Mouse (Mus musculus) limb, embryonic 13.5 days (tissue): ENCODE results near the gene Taf12. TPM values are rescaled to one million over a fixed set of nuclear protein-coding genes. Genes with fewer than 3 reads are reported as not detected.
A peak's percentile ranks its signal among the peaks of the same experiment; 100 is the strongest.

Experiments
- ATAC-seq: fragments of 200-750 bp; cut with Nextera tagmentation; 2 replicates; pipeline ENCODE4 v1.8.0; 2017; ENCODE audit warnings: low read depth, moderate number of reproducible peaks, moderate TSS enrichment; ENCODE audit not compliant: low FRiP score
- H3K27ac ChIP-seq: fragments of 300-500 bp; sonication (generic); 2 replicates; pipeline ENCODE4 v1.5.1; 2015; ENCODE audit warnings: inconsistent platforms, mild to moderate bottlenecking, moderate library complexity
- H3K27me3 ChIP-seq: fragments of 300-500 bp; sonication (generic); 2 replicates; pipeline ENCODE4 v1.6.1; 2015; ENCODE audit warnings: mild to moderate bottlenecking, inconsistent platforms
- H3K36me3 ChIP-seq: fragments of 300-500 bp; sonication (generic); 2 replicates; pipeline ENCODE4 v1.6.1; 2015; ENCODE audit warnings: inconsistent platforms, mild to moderate bottlenecking, moderate library complexity
- H3K4me1 ChIP-seq: fragments of 300-500 bp; sonication (generic); 2 replicates; pipeline ENCODE4 v1.6.1; 2015; ENCODE audit warnings: inconsistent platforms
- H3K4me2 ChIP-seq: fragments of 300-500 bp; sonication (generic); replicated peaks from 2 replicates; pipeline ENCODE4 v1.6.1; 2015; ENCODE audit warnings: inconsistent platforms, mild to moderate bottlenecking, moderate library complexity
- H3K4me3 ChIP-seq: fragments of 300-500 bp; sonication (generic); 2 replicates; pipeline ENCODE4 v1.5.1; 2015; ENCODE audit warnings: moderate library complexity, mild to moderate bottlenecking, inconsistent platforms
- H3K9ac ChIP-seq: fragments of 300-500 bp; sonication (generic); 2 replicates; pipeline ENCODE4 v1.6.1; 2015; ENCODE audit warnings: mild to moderate bottlenecking, inconsistent platforms
- H3K9me3 ChIP-seq: fragments of 300-500 bp; sonication (generic); 2 replicates; pipeline ENCODE4 v1.6.1; 2016; ENCODE audit warnings: inconsistent platforms
- WGBS: fragments of 180-500 bp; shearing (Covaris S2); methylation state at CpG from one replicate; pipeline ENCODE4 v1.1.7; 2015; 5-methylcytosine and 5-hydroxymethylcytosine counted together
- polyA plus RNA-seq: library from polyadenylated mRNA; unstranded; fragments of >200 nt; fragmentation: Nextera tagmentation; extraction: Ambion mirVana; gene quantifications from 2 replicates; pipeline ENCODE4 v1.2.1, GENCODE M21; 2015

Taf12 gene
- polyA plus RNA-seq, 1 experiment from 2014 or later, result 55.6 TPM

DNA sequence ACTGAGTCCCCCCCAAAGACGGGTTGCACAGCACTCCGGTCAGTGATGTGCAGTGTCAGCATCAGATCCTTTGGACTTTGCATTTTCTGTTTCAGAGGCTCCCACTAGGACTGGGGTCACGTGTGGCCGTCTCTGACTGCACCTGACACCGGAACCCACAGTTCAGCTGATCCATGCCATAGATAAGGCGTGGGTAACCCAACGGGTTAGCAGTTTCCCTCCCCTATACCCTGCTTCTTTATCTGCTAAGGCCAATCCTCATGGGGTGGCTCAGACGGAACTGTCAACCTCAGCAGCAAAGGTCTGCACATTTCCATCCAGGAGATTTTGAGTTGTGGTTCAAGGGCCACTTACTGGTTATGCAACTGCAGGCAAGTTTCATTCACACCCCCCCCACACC is 31.1 kb downstream of the Taf12 start:
- Histone ChIP-seq H3K9ac (no peak overlapping the region), H3K4me3 (no peak overlapping the region), H3K36me3 (peaks cover 7% of the 10 kb centered on the region), H3K9me3 (no peaks in the 10 kb centered on the region), H3K27ac (no peak overlapping the region), H3K4me1 (peaks cover 19% of the 10 kb centered on the region), H3K27me3 (no peaks in the 10 kb centered on the region), H3K4me2 (no peak overlapping the region)
- WGBS, result 83% methylated on average over 8 of the region's 8 CpGs
- no peak for ATAC-seq

DNA sequence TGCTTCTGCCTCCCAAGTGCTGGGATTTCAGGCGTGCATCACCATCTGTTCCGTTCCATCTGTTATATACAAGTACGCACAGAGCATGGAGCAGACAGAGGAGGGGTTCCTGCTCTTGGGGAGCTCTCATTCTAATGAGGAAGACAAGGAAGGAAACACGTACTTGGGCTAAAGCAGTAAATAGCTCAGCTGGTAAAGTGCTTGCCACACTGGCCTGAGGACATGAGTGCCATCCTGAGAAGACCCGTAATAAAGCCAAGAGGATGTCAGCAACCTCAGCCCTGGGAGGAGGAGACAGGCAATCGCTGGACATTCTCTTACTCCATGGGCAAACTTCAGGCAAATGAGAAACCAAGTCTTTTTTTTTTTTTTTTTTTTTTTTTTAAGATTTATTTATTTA is 31.8 kb downstream of the Taf12 start:
- 73% methylated on average over 6 of the region's 6 CpGs for WGBS
- H3K9ac ChIP-seq, result 0 out of 2 replicates have a peak overlapping the region, but pooled peaks have one; percentile 19
- no peak overlapping the region for H3K4me2 ChIP-seq
- no peaks in the 10 kb centered on the region for H3K9me3 ChIP-seq
- no peak overlapping the region for H3K27ac ChIP-seq
- no peak overlapping the region for H3K4me3 ChIP-seq
- peaks cover 14% of the 10 kb centered on the region for H3K36me3 ChIP-seq
- H3K4me1 ChIP-seq, result peaks cover 23% of the 10 kb centered on the region
- ATAC-seq, result no peak
- no peaks in the 10 kb centered on the region for H3K27me3 ChIP-seq

DNA sequence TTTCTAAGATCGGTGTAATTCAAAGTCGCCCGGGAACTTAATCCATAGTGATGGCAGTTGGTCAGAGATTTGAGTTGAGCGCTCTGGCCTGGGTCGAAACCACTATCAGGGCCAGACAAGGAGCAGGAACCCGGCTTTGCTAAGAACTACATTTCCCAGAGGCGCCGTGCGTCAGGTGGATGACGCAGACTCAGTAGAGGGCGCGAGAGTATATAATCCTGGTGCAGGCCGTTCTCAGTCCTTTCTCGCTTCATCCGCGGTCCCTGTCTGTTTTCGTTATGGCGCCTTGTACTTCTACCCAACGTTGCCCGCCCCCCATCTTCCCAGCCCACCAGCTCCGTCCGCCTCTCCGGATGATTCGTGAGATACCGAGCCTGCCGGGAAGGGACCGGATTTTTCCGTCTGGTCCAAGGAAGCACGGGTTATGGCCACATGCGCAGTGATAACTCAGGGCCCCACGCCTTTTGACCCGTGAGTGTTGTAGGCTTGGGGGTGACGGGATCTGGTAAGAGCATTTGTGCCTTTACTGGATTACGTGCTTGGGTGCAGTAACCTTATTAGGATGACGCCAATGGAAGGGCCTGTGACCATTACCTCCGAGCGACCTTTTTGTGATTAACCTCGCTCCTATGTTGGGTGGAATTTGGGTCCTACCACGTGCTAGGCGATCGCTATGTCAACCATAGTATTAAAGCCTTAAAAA is 34.4 kb downstream of the Taf12 start:
- H3K27ac ChIP-seq, result peak overlapping the region; percentile 94
- H3K4me1 ChIP-seq, result peaks cover 15% of the 10 kb centered on the region
- H3K9me3 ChIP-seq, result no peaks in the 10 kb centered on the region
- peaks cover 38% of the 10 kb centered on the region for H3K36me3 ChIP-seq
- WGBS, result 1% methylated on average over 41 of the region's 41 CpGs
- ATAC-seq, result peak; percentile 90
- peak overlapping the region; percentile 82 for H3K4me3 ChIP-seq
- peak overlapping the region; percentile 94 for H3K9ac ChIP-seq
- H3K27me3 ChIP-seq, result no peaks in the 10 kb centered on the region
- peak overlapping the region; percentile 93 for H3K4me2 ChIP-seq

GRCm38 (mm10) chr4:132309140-132309848 is 35.1 kb downstream of the Taf12 start:
- WGBS, result under 1% methylated on average over 15 of the region's 15 CpGs
- H3K9ac ChIP-seq, result peak overlapping the region; percentile 94
- no peak for ATAC-seq
- peaks cover 15% of the 10 kb centered on the region for H3K4me1 ChIP-seq
- peak overlapping the region; percentile 94 for H3K27ac ChIP-seq
- no peaks in the 10 kb centered on the region for H3K9me3 ChIP-seq
- no peaks in the 10 kb centered on the region for H3K27me3 ChIP-seq
- peaks cover 45% of the 10 kb centered on the region for H3K36me3 ChIP-seq
- H3K4me3 ChIP-seq, result peak overlapping the region; percentile 82
- peak overlapping the region; percentile 93 for H3K4me2 ChIP-seq

- no peaks in the 10 kb centered on the region for H3K27me3 ChIP-seq
- H3K9me3 ChIP-seq, result no peaks in the 10 kb centered on the region
- peaks cover 50% of the 10 kb centered on the region for H3K36me3 ChIP-seq
- peak; percentile 51; the same call in 1 of the 2 replicates for ATAC-seq
- peak overlapping the region; percentile 94 for H3K9ac ChIP-seq
- H3K4me3 ChIP-seq, result peak overlapping the region; percentile 82
- peak overlapping the region; percentile 93 for H3K4me2 ChIP-seq
- H3K4me1 ChIP-seq, result peaks cover 15% of the 10 kb centered on the region
- H3K27ac ChIP-seq, result peak overlapping the region; percentile 94
- WGBS, result 24% methylated on average over 10 of the region's 10 CpGs
These were observed 35.8 kb downstream of the Taf12 start for GRCm38 (mm10) chr4:132309849-132310472.

DNA sequence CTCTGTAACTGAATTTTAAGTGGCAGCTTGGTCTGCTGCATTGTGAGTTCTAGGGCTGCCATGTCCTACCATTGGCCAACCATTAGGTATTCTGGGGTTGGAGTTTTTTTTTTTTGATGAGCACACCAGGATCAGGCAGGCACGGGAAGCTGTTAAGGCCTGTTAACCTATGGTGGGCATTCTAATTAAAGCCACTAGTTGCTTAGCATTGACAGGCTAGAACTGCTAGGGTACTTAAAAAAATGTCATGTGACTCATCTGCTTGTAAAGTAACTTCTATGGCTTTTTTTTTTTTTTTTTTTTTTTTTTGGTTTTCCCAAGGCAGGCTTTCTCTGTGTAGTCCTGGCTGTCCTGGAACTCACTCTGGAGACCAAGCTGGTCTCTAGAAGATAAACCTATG is 37.0 kb downstream of the Taf12 start:
- no peak for ATAC-seq
- H3K4me2 ChIP-seq, result no peak overlapping the region
- no peaks in the 10 kb centered on the region for H3K9me3 ChIP-seq
- no peak overlapping the region for H3K4me3 ChIP-seq
- H3K27ac ChIP-seq, result no peak overlapping the region
- H3K36me3 ChIP-seq, result peaks cover 59% of the 10 kb centered on the region
- no peak overlapping the region for H3K9ac ChIP-seq
- 17% methylated on average over 1 of the region's 1 CpGs for WGBS
- H3K4me1 ChIP-seq, result peaks cover 15% of the 10 kb centered on the region
- no peaks in the 10 kb centered on the region for H3K27me3 ChIP-seq

DNA sequence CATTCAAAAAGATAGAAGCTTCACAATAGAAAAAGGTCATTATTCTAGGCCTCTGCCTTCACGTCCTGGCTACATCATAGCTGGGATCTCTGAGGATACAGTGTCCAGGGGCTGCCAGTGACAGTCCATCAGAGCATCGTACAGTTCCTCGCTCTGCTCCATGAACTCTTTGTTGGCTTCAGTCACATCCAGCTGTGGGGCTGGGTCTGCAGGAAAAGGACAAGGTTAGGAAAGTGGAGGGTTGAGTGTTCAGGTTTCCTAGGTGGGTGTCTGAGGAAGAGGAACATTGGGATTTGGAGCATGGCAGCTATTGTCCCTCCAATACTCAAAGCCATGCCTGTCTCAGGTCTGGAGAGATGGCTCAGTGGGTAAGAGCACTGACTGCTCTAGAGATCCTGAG is 37.6 kb downstream of the Taf12 start:
- no peak overlapping the region for H3K27ac ChIP-seq
- H3K4me2 ChIP-seq, result no peak overlapping the region
- no peaks in the 10 kb centered on the region for H3K9me3 ChIP-seq
- H3K4me3 ChIP-seq, result no peak overlapping the region
- no peak overlapping the region for H3K9ac ChIP-seq
- ATAC-seq, result no peak
- H3K36me3 ChIP-seq, result peaks cover 65% of the 10 kb centered on the region
- WGBS, result 48% methylated on average over 3 of the region's 3 CpGs
- H3K27me3 ChIP-seq, result no peaks in the 10 kb centered on the region
- H3K4me1 ChIP-seq, result peaks cover 15% of the 10 kb centered on the region

DNA sequence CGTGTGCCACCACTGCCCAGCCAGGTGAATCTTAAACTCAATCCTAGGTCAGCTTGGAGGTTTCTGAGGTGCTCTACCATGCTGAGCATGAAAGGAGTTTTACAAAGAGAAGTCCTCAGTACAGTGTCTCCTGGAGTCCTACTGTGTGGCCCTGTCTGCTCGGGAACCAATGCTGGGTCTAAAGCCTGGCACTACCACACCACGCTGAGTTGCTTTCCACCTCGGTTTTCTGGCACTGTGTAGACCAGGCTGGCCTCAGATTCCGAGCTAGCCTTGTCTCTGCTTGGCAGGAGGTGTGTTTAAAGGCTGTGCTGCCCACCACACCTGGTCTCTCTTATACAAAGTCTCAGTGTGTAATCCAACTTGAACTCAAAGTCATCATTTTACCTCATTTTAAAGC is 38.5 kb downstream of the Taf12 start:
- ATAC-seq, result no peak
- Histone ChIP-seq H3K4me3 (no peak overlapping the region), H3K36me3 (peaks cover 72% of the 10 kb centered on the region), H3K9ac (no peak overlapping the region), H3K4me1 (peaks cover 15% of the 10 kb centered on the region), H3K27ac (no peak overlapping the region), H3K27me3 (no peaks in the 10 kb centered on the region), H3K4me2 (no peak overlapping the region), H3K9me3 (no peaks in the 10 kb centered on the region)
- 83% methylated on average over 5 of the region's 5 CpGs for WGBS

GRCm38 (mm10) chr4:132315711-132316110 is 41.5 kb downstream of the Taf12 start:
- Histone ChIP-seq H3K9ac (no peak overlapping the region), H3K27me3 (no peaks in the 10 kb centered on the region), H3K4me2 (no peak overlapping the region), H3K9me3 (no peaks in the 10 kb centered on the region), H3K4me1 (0 out of 2 replicates have a peak, but pooled peaks cover under 1% of the 10 kb centered on the region), H3K36me3 (peaks cover 87% of the 10 kb centered on the region), H3K27ac (no peak overlapping the region), H3K4me3 (no peak overlapping the region)
- ATAC-seq, result no peak
- 85% methylated on average over 8 of the region's 8 CpGs for WGBS

DNA sequence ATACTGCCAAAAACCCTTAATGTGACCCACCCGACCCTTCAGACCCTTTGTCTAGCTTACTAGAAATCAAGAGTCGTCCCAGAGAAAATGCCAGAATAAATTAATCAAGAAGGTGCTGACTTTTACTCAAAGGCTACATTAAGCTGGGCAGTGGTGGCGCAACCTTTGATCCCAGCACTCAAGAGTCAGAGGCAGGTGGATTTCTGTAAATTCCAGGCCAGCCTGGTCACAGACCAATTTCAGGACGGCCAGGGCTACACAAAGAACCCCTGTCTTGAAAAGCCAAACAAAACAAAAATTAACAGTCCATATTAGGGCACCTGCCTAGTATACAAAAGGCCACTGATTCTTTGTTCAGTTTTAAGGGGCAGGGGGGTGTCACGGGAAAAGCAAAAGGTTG is 52.3 kb downstream of the Taf12 start:
- Histone ChIP-seq H3K9ac (no peak overlapping the region), H3K27ac (no peak overlapping the region), H3K27me3 (no peaks in the 10 kb centered on the region), H3K9me3 (no peaks in the 10 kb centered on the region), H3K4me2 (no peak overlapping the region), H3K4me3 (no peak overlapping the region), H3K36me3 (peaks cover 39% of the 10 kb centered on the region), H3K4me1 (peaks cover 16% of the 10 kb centered on the region)
- ATAC-seq, result no peak
- WGBS, result 75% methylated on average over 5 of the region's 5 CpGs

DNA sequence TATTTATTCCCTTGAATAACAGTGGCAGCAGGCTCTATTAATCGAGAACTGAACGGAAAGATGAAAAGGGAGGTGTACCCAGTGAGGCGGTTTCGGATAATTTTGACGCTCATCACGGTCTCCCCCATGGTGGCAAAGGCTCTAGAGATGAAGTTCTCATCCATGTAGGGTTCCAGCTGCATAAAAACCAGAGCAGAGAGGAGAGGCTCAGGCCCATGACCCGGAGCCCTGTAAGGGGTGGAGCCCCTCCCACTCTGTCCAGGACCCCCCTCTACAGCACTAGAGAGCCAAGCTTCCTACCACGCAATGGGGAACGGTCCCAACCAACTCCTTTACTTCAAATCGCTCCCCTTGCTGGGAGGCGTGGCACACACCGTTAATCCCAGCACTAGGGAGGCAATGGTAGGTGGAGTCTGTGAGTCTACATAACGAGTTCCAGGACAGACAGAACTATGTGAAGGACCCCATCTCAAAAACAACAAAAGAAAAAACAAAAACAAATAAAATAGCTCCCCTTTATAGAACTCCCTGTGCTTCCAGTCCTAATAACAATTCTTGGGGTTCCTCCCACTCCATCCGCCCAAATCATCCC is 54.3 kb downstream of the Taf12 start:
- Histone ChIP-seq H3K36me3 (peaks cover 45% of the 10 kb centered on the region), H3K4me3 (peak overlapping the region; percentile 87), H3K4me2 (peak overlapping the region; percentile 79), H3K9me3 (no peaks in the 10 kb centered on the region), H3K27me3 (no peaks in the 10 kb centered on the region), H3K4me1 (peaks cover 16% of the 10 kb centered on the region), H3K27ac (peak overlapping the region; percentile 86; the same call in 1 of the 2 replicates), H3K9ac (peak overlapping the region; percentile 92)
- 44% methylated on average over 14 of the region's 14 CpGs for WGBS
- ATAC-seq, result 0 out of 2 replicates have a peak, but pooled peaks have one; percentile 10
